Mouse (Mus musculus): Measurements from ENCODE around the gene Gda. TPM values are rescaled to one million over a fixed set of nuclear protein-coding genes. Genes with fewer than 3 reads are reported as not detected.

The Gda gene
- polyA plus RNA-seq (2017; shearing (Covaris generic)), result 0.66 TPM

GRCm38 (mm10) chr19:21473345-21473744, at the start of gene Gda:
Gene Gda, minus strand, starts transcription at chr19:21473445.

Other genes with a start within 250 kb of the Gda start
- 6.2 TPM for gene Zfand5, start 201.2 kb downstream of the Gda start, polyA plus RNA-seq (2017; shearing (Covaris generic))
- gene 1110059E24Rik, start 179.5 kb upstream of the Gda start, polyA plus RNA-seq (2017; shearing (Covaris generic)), result 35.4 TPM
- gene Abhd17b, start 179.7 kb upstream of the Gda start, polyA plus RNA-seq (2017; shearing (Covaris generic)), result 3.7 TPM

Data from inflammation-experienced regulatory T-cells, adult 16 weeks (primary cell).